Comparison of ENCODE assay signal across 18 mouse cellular contexts in genomic region chr5:119613981-119614770, GRCm38 (mm10). TPM values are rescaled to one million over a fixed set of nuclear protein-coding genes. Genes with fewer than 3 reads are reported as not detected.
DNase-seq lines count a peak whose midpoint lies in the region; ATAC-seq and TF ChIP-seq lines count a peak whose summit lies in the region.
"Had no signal": no experiment of that assay in that cellular context is flagged by ENCODE, and none has a peak within 500 bp of the region (broad histone marks: within the 10 kb centered on the region; RNA-seq: fewer than 3 reads in every experiment).

No protein-coding gene starts in this region.

- H3K36me3 ChIP-seq in kidney, embryonic 14.5 days (ENCODE audit: control insufficient read depth, insufficient read depth, low read length), result no peaks in the 10 kb centered on the region
- no peaks in the 10 kb centered on the region for H3K36me3 ChIP-seq in E14TG2a.4 (ENCODE audit: insufficient read depth, low read length)
- no peaks in the 10 kb centered on the region for H3K36me3 ChIP-seq in embryonic facial prominence, embryonic 10.5 days (replicated peaks)
- no peaks in the 10 kb centered on the region for H3K36me3 ChIP-seq in midbrain, embryonic 11.5 days (ENCODE audit: control insufficient read depth, insufficient read depth, low read length)
- H3K36me3 ChIP-seq: hindbrain, embryonic 10.5 days; intestine, embryonic 15.5 days had no signal

- ATAC-seq in kidney, embryonic 14.5 days (ENCODE audit: low FRiP score, low TSS enrichment), result no peak
- ATAC-seq in midbrain, embryonic 11.5 days (ENCODE audit: low FRiP score), result no peak
- ATAC-seq: Patski had no signal

- H3K27ac ChIP-seq in kidney, embryonic 14.5 days (ENCODE audit: low read depth, low read length), result 0 out of 2 replicates have a peak overlapping the region, but pooled peaks have one; percentile 13
- H3K27ac ChIP-seq in embryonic facial prominence, embryonic 10.5 days (replicated peaks), result peak overlapping the region; percentile 52; the same call in 1 of the 2 replicates
- no peak overlapping the region for H3K27ac ChIP-seq in midbrain, embryonic 11.5 days (ENCODE audit: low read depth, low read length)
- H3K27ac ChIP-seq: forebrain, embryonic 13.5 days; gastrocnemius, adult 2 months; hindbrain, embryonic 10.5 days; hindbrain, embryonic 14.5 days had no signal

- H3K9me3 ChIP-seq in kidney, embryonic 14.5 days (ENCODE audit: control insufficient read depth, low read length), result no peaks in the 10 kb centered on the region
- no peaks in the 10 kb centered on the region for H3K9me3 ChIP-seq in E14TG2a.4 (ENCODE audit: low read length)
- H3K9me3 ChIP-seq in embryonic facial prominence, embryonic 10.5 days, result no peaks in the 10 kb centered on the region
- no peaks in the 10 kb centered on the region for H3K9me3 ChIP-seq in midbrain, embryonic 11.5 days (ENCODE audit: control insufficient read depth, low read length)
- H3K9me3 ChIP-seq: forebrain, embryonic 13.5 days; hindbrain, embryonic 10.5 days; intestine, embryonic 15.5 days had no signal

- no peak for TF ChIP-seq CTCF in E14TG2a.4 (conservative IDR thresholded peaks at IDR 0.05; ENCODE audit: low read length)

- H3K4me2 ChIP-seq in kidney, embryonic 14.5 days (replicated peaks; ENCODE audit: low read depth, low read length), result no peak overlapping the region
- no peak overlapping the region for H3K4me2 ChIP-seq in midbrain, embryonic 11.5 days
- H3K4me2 ChIP-seq: forebrain, embryonic 13.5 days; hindbrain, embryonic 14.5 days; intestine, embryonic 15.5 days had no signal

- H3K4me3 ChIP-seq in kidney, embryonic 14.5 days (ENCODE audit: low read length), result no peak overlapping the region
- 0 out of 2 replicates have a peak overlapping the region, but pooled peaks have one; percentile 20 for H3K4me3 ChIP-seq in E14TG2a.4 (replicated peaks; ENCODE audit: low read length)
- H3K4me3 ChIP-seq in embryonic facial prominence, embryonic 10.5 days, result no peak overlapping the region
- H3K4me3 ChIP-seq in midbrain, embryonic 11.5 days (ENCODE audit: low read depth, low read length), result no peak overlapping the region
- H3K4me3 ChIP-seq: forebrain, embryonic 13.5 days; gastrocnemius, adult 2 months; hindbrain, embryonic 10.5 days; intestine, embryonic 15.5 days had no signal

- no peak overlapping the region for H3K9ac ChIP-seq in kidney, embryonic 14.5 days (ENCODE audit: low read depth, low read length)
- no peak overlapping the region for H3K9ac ChIP-seq in midbrain, embryonic 11.5 days (ENCODE audit: low read length)
- H3K9ac ChIP-seq: forebrain, embryonic 13.5 days; hindbrain, embryonic 14.5 days; intestine, embryonic 15.5 days had no signal

- H3K4me1 ChIP-seq in kidney, embryonic 14.5 days (ENCODE audit: control insufficient read depth, insufficient read depth, low read length), result 0 out of 2 replicates have a peak, but pooled peaks cover 6% of the 10 kb centered on the region
- peaks cover 74% of the 10 kb centered on the region for H3K4me1 ChIP-seq in E14TG2a.4 (replicated peaks; ENCODE audit: low read depth, low read length)
- peaks cover 69% of the 10 kb centered on the region for H3K4me1 ChIP-seq in embryonic facial prominence, embryonic 10.5 days
- no peaks in the 10 kb centered on the region for H3K4me1 ChIP-seq in midbrain, embryonic 11.5 days (ENCODE audit: control insufficient read depth, insufficient read depth, low read length)

- no peak for DNase-seq in kidney, postnatal 25 days
- peak; percentile 84 for DNase-seq in ES-CJ7 (ENCODE audit: low read depth, low spot score)
- DNase-seq in embryonic facial prominence, embryonic 10.5 days (ENCODE audit: low spot score), result no peak
- DNase-seq in midbrain, embryonic 11.5 days (ENCODE audit: low spot score, missing footprints), result no peak
- DNase-seq in adipocyte (ENCODE audit: low spot score), result no peak
- DNase-seq: cerebellum, adult 11-12 months; cerebellum, adult 9-11 months; cerebellum, postnatal 36 days; gastrocnemius, adult 2 months; gastrocnemius, postnatal 25 days had no signal

- WGBS in kidney, embryonic 14.5 days, result 86% methylated on average over 10 of the region's 10 CpGs
- WGBS in embryonic facial prominence, embryonic 10.5 days, result 86% methylated on average over 10 of the region's 10 CpGs
- 76% methylated on average over 10 of the region's 10 CpGs for WGBS in midbrain, embryonic 11.5 days

- no peaks in the 10 kb centered on the region for H3K27me3 ChIP-seq in kidney, embryonic 14.5 days (ENCODE audit: control insufficient read depth, insufficient read depth, low read length)
- peaks cover 3% of the 10 kb centered on the region; the same call in 1 of the 2 replicates for H3K27me3 ChIP-seq in E14TG2a.4 (ENCODE audit: insufficient read depth, low read length)
- peaks cover 39% of the 10 kb centered on the region for H3K27me3 ChIP-seq in embryonic facial prominence, embryonic 10.5 days (replicated peaks; ENCODE audit: low read depth, poor library complexity, severe bottlenecking)
- H3K27me3 ChIP-seq in midbrain, embryonic 11.5 days (ENCODE audit: control insufficient read depth, insufficient read depth, low read length), result peaks cover 6% of the 10 kb centered on the region
- H3K27me3 ChIP-seq: CH12.LX; forebrain, embryonic 13.5 days; intestine, embryonic 15.5 days had no signal

RNA-seq across cellular contexts. Expression of gene Tbx3, which starts 56.3 kb away (rescaled TPM):
- polyA plus RNA-seq in kidney, embryonic 14.5 days (2014; fragmentation: Nextera tagmentation; extraction: Ambion mirVana), result 31.7 and 53.3 TPM in 2 replicates
- polyA plus RNA-seq in embryonic facial prominence, embryonic 10.5 days (2016; fragmentation: Nextera tagmentation; extraction: Ambion mirVana), result 58.3 and 64.8 TPM in 2 replicates
- polyA plus RNA-seq in midbrain, embryonic 11.5 days (2014; fragmentation: Nextera tagmentation; extraction: Ambion mirVana), result 1.3 and 1.4 TPM in 2 replicates
- polyA plus RNA-seq: Patski had no signal

Comparison
In these comparisons a context has a peak if more than half of its experiments do, and no peak if none do; other contexts are left out.
1. RNA of gene Tbx3, which starts 56.3 kb away (polyA plus RNA-seq): 58.3 to 64.8 TPM in embryonic facial prominence, embryonic 10.5 days and 31.7 to 53.3 TPM in kidney, embryonic 14.5 days; 1.3 to 1.4 TPM in midbrain, embryonic 11.5 days; every median in the first group is over 10 times any median in the second.